Mouse (Mus musculus): Measurements from ENCODE around the gene Farp2.

- TF ChIP-seq CTCF (IDR thresholded peaks at IDR 0.05) (no peak), EP300 (IDR thresholded peaks at IDR 0.05) (no peak)
Measured at GRCm38 (mm10) chr1:93602911-93603310, 91.0 kb downstream of the Farp2 start.

Measured in lung, postnatal 0 days (tissue).